Mouse (Mus musculus) liver, postnatal 0 days (tissue): ENCODE results near the gene Nxf1.

Experiments
- CTCF ChIP-seq: sonication (generic); IDR thresholded peaks from 2 replicates; pipeline ENCODE4 v1.5.1; 2016; ENCODE audit warnings: antibody characterized with exemption, low read depth
- EP300 ChIP-seq: IDR thresholded peaks from 2 replicates; pipeline ENCODE4 v1.6.1; 2016; ENCODE audit warnings: antibody characterized with exemption, low read depth, mild to moderate bottlenecking

GRCm38 (mm10) chr19:8773409-8773808, 16.5 kb downstream of the Nxf1 start:
- no peak for TF ChIP-seq EP300
- no peak for TF ChIP-seq CTCF
